Mouse (Mus musculus) bone marrow, adult 2 months (tissue): ENCODE data around the gene Grpel1.

ENCODE experiments used
- CTCF ChIP-seq: fragments of 200-500 bp; IDR thresholded peaks from 2 replicates; pipeline ENCODE4 v1.5.1; 2011; ENCODE audit warnings: low read length, control low read depth; ENCODE audit not compliant: control insufficient read depth, insufficient read depth
- POLR2A ChIP-seq: fragments of 200-500 bp; IDR thresholded peaks from 2 replicates; pipeline ENCODE4 v1.6.1; 2011; ENCODE audit warnings: low read depth, mild to moderate bottlenecking, control low read depth, low read length, borderline replicate concordance; ENCODE audit not compliant: control insufficient read depth

DNA sequence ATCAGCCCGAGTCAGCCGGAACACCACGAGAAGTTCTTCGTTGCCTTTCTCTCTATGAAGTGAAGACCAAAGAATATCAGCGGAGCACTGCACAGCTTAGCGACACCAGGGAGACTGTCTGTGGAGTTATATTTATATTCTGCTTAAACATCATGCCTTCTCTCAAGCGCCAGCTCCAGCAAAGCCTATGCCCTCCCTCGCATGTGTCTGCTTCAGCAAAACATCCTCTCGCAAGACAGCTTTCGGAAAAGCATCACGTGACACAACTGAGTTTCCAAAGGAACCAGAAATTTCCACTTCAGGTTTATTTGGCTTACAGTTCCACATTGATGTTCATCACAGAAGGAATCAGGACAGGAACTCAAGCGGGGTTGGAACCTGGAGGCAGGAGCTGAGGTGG is 16.9 kb upstream of the Grpel1 start:
- no peak for TF ChIP-seq CTCF
- TF ChIP-seq POLR2A = no peak
